Mouse (Mus musculus): ENCODE results near the gene Ccdc157. TPM values are rescaled to one million over a fixed set of nuclear protein-coding genes. Genes with fewer than 3 reads are reported as not detected.
"Not testable (repeated sequence)": the region's sequence is repeated elsewhere in the genome, so short reads cannot be mapped to it uniquely, and the experiment has no call there.

Ccdc157 gene
- polyA plus RNA-seq, 1 experiment from 2014 or later = 2.3 TPM

GRCm38 (mm10) chr11:4128461-4128860 lies 31.6 kb downstream of the Ccdc157 start:
- H3K9ac ChIP-seq (ENCODE audit: low read depth, low read length); H3K4me3 ChIP-seq (ENCODE audit: low read depth, low read length); H3K27me3 ChIP-seq (replicated peaks; ENCODE audit: control insufficient read depth, insufficient read depth, low read length); H3K4me2 ChIP-seq; H3K9me3 ChIP-seq (ENCODE audit: control insufficient read depth, low read length); H3K4me1 ChIP-seq (replicated peaks; ENCODE audit: control insufficient read depth, insufficient read depth, low read length); DNase-seq (ENCODE audit: low spot score); H3K27ac ChIP-seq (ENCODE audit: low read depth, low read length); H3K36me3 ChIP-seq (ENCODE audit: control insufficient read depth, insufficient read depth, low read length): not testable (repeated sequence)
- WGBS = 63% methylated on average over 4 of the region's 4 CpGs
- ATAC-seq (replicated peaks; ENCODE audit: low FRiP score) = peak; percentile 70

- Histone ChIP-seq H3K27ac (ENCODE audit: low read depth, low read length) (no peak overlapping the region), H3K4me1 (replicated peaks; ENCODE audit: control insufficient read depth, insufficient read depth, low read length) (peaks cover 4% of the 10 kb centered on the region), H3K4me3 (ENCODE audit: low read depth, low read length) (no peak overlapping the region), H3K36me3 (ENCODE audit: control insufficient read depth, insufficient read depth, low read length) (no peaks in the 10 kb centered on the region), H3K9ac (ENCODE audit: low read depth, low read length) (no peak overlapping the region), H3K27me3 (replicated peaks; ENCODE audit: control insufficient read depth, insufficient read depth, low read length) (no peaks in the 10 kb centered on the region), H3K9me3 (ENCODE audit: control insufficient read depth, low read length) (no peaks in the 10 kb centered on the region), H3K4me2 (no peak overlapping the region)
- WGBS = 80% methylated on average over 1 of the region's 1 CpGs
- DNase-seq (ENCODE audit: low spot score) (no peak), ATAC-seq (replicated peaks; ENCODE audit: low FRiP score) (no peak)
Observed at GRCm38 (mm10) chr11:4127059-4127458, 33.0 kb downstream of the Ccdc157 start.

- ATAC-seq (replicated peaks; ENCODE audit: low FRiP score) (no peak), DNase-seq (ENCODE audit: low spot score) (peak; percentile 58)
- no peak overlapping the region for H3K9ac ChIP-seq (ENCODE audit: low read depth, low read length)
- H3K27me3 ChIP-seq (replicated peaks; ENCODE audit: control insufficient read depth, insufficient read depth, low read length) = peaks cover 9% of the 10 kb centered on the region
- H3K36me3 ChIP-seq (ENCODE audit: control insufficient read depth, insufficient read depth, low read length) = no peaks in the 10 kb centered on the region
- H3K27ac ChIP-seq (ENCODE audit: low read depth, low read length) = no peak overlapping the region
- no peaks in the 10 kb centered on the region for H3K9me3 ChIP-seq (ENCODE audit: control insufficient read depth, low read length)
- 51% methylated on average over 5 of the region's 5 CpGs for WGBS
- no peak overlapping the region; the same call in 1 of the 2 replicates for H3K4me2 ChIP-seq
- H3K4me1 ChIP-seq (replicated peaks; ENCODE audit: control insufficient read depth, insufficient read depth, low read length) = peaks cover 1% of the 10 kb centered on the region; the same call in 1 of the 2 replicates
- H3K4me3 ChIP-seq (ENCODE audit: low read depth, low read length) = no peak overlapping the region
Observed at GRCm38 (mm10) chr11:4123922-4124321, 36.2 kb downstream of the Ccdc157 start.

GRCm38 (mm10) chr11:4122742-4123579 lies 37.1 kb downstream of the Ccdc157 start, which contains the start of gene Sec14l2:
Gene Sec14l2, minus strand, starts transcription at chr11:4123415.
- DNase-seq (ENCODE audit: low spot score) (no peak), ATAC-seq (replicated peaks; ENCODE audit: low FRiP score) (peak; percentile 38)
- peaks cover 10% of the 10 kb centered on the region for H3K4me1 ChIP-seq (replicated peaks; ENCODE audit: control insufficient read depth, insufficient read depth, low read length)
- no peak within 1 kb of the TSS for H3K27ac ChIP-seq (ENCODE audit: low read depth, low read length)
- peak within 1 kb of the TSS; percentile 38; the same call in 1 of the 2 replicates for H3K4me2 ChIP-seq
- no peaks in the 10 kb centered on the region for H3K9me3 ChIP-seq (ENCODE audit: control insufficient read depth, low read length)
- H3K36me3 ChIP-seq (ENCODE audit: control insufficient read depth, insufficient read depth, low read length) = no peaks in the 10 kb centered on the region
- peaks cover 19% of the 10 kb centered on the region for H3K27me3 ChIP-seq (replicated peaks; ENCODE audit: control insufficient read depth, insufficient read depth, low read length)
- WGBS = 56% methylated on average over 10 of the region's 10 CpGs
- no peak within 1 kb of the TSS for H3K9ac ChIP-seq (ENCODE audit: low read depth, low read length)
- H3K4me3 ChIP-seq (ENCODE audit: low read depth, low read length) = no peak within 1 kb of the TSS

GRCm38 (mm10) chr11:4122226-4122625 lies 37.9 kb downstream of the Ccdc157 start:
- ATAC-seq (replicated peaks; ENCODE audit: low FRiP score) (no peak), DNase-seq (ENCODE audit: low spot score) (no peak)
- Histone ChIP-seq H3K27ac (ENCODE audit: low read depth, low read length) (no peak overlapping the region), H3K27me3 (replicated peaks; ENCODE audit: control insufficient read depth, insufficient read depth, low read length) (peaks cover 26% of the 10 kb centered on the region), H3K4me2 (no peak overlapping the region), H3K4me3 (ENCODE audit: low read depth, low read length) (no peak overlapping the region), H3K9ac (ENCODE audit: low read depth, low read length) (no peak overlapping the region), H3K36me3 (ENCODE audit: control insufficient read depth, insufficient read depth, low read length) (no peaks in the 10 kb centered on the region), H3K9me3 (ENCODE audit: control insufficient read depth, low read length) (no peaks in the 10 kb centered on the region), H3K4me1 (replicated peaks; ENCODE audit: control insufficient read depth, insufficient read depth, low read length) (peaks cover 15% of the 10 kb centered on the region)
- 74% methylated on average over 5 of the region's 5 CpGs for WGBS

- H3K4me3 ChIP-seq (ENCODE audit: low read depth, low read length) = no peak overlapping the region
- 80% methylated on average over 3 of the region's 3 CpGs for WGBS
- DNase-seq (ENCODE audit: low spot score) = no peak
- H3K9me3 ChIP-seq (ENCODE audit: control insufficient read depth, low read length) = no peaks in the 10 kb centered on the region
- H3K36me3 ChIP-seq (ENCODE audit: control insufficient read depth, insufficient read depth, low read length) = no peaks in the 10 kb centered on the region
- peaks cover 20% of the 10 kb centered on the region for H3K4me1 ChIP-seq (replicated peaks; ENCODE audit: control insufficient read depth, insufficient read depth, low read length)
- no peak overlapping the region for H3K27ac ChIP-seq (ENCODE audit: low read depth, low read length)
- ATAC-seq (replicated peaks; ENCODE audit: low FRiP score) = no peak
- H3K9ac ChIP-seq (ENCODE audit: low read depth, low read length) = no peak overlapping the region
- H3K4me2 ChIP-seq = no peak overlapping the region
- peaks cover 31% of the 10 kb centered on the region for H3K27me3 ChIP-seq (replicated peaks; ENCODE audit: control insufficient read depth, insufficient read depth, low read length)
Observed at GRCm38 (mm10) chr11:4121691-4122090, 38.4 kb downstream of the Ccdc157 start.

GRCm38 (mm10) chr11:4119635-4120034 lies 40.5 kb downstream of the Ccdc157 start:
- Histone ChIP-seq H3K9me3 (ENCODE audit: control insufficient read depth, low read length) (no peaks in the 10 kb centered on the region), H3K4me1 (replicated peaks; ENCODE audit: control insufficient read depth, insufficient read depth, low read length) (peaks cover 26% of the 10 kb centered on the region), H3K27me3 (replicated peaks; ENCODE audit: control insufficient read depth, insufficient read depth, low read length) (peaks cover 33% of the 10 kb centered on the region), H3K4me3 (ENCODE audit: low read depth, low read length) (no peak overlapping the region), H3K9ac (ENCODE audit: low read depth, low read length) (no peak overlapping the region), H3K27ac (ENCODE audit: low read depth, low read length) (no peak overlapping the region), H3K36me3 (ENCODE audit: control insufficient read depth, insufficient read depth, low read length) (no peaks in the 10 kb centered on the region), H3K4me2 (no peak overlapping the region)
- ATAC-seq (replicated peaks; ENCODE audit: low FRiP score) = no peak
- DNase-seq (ENCODE audit: low spot score) = no peak
- WGBS = 35% methylated on average over 5 of the region's 5 CpGs

GRCm38 (mm10) chr11:4118081-4118921 lies 41.8 kb downstream of the Ccdc157 start:
- Histone ChIP-seq H3K4me3 (ENCODE audit: low read depth, low read length) (peak overlapping the region; percentile 59), H3K4me1 (replicated peaks; ENCODE audit: control insufficient read depth, insufficient read depth, low read length) (peaks cover 26% of the 10 kb centered on the region), H3K36me3 (ENCODE audit: control insufficient read depth, insufficient read depth, low read length) (no peaks in the 10 kb centered on the region), H3K9ac (ENCODE audit: low read depth, low read length) (peak overlapping the region; percentile 56), H3K4me2 (peak overlapping the region; percentile 91), H3K27ac (ENCODE audit: low read depth, low read length) (no peak overlapping the region), H3K9me3 (ENCODE audit: control insufficient read depth, low read length) (no peaks in the 10 kb centered on the region), H3K27me3 (replicated peaks; ENCODE audit: control insufficient read depth, insufficient read depth, low read length) (peaks cover 33% of the 10 kb centered on the region)
- 3% methylated on average over 41 of the region's 41 CpGs for WGBS
- DNase-seq (ENCODE audit: low spot score) = peak; percentile 61
- ATAC-seq (replicated peaks; ENCODE audit: low FRiP score) = peak; percentile 50

All from liver, embryonic 11.5 days (tissue).